Mouse (Mus musculus): ENCODE measurements around the gene Coro1b.

Gene Coro1b

DNA sequence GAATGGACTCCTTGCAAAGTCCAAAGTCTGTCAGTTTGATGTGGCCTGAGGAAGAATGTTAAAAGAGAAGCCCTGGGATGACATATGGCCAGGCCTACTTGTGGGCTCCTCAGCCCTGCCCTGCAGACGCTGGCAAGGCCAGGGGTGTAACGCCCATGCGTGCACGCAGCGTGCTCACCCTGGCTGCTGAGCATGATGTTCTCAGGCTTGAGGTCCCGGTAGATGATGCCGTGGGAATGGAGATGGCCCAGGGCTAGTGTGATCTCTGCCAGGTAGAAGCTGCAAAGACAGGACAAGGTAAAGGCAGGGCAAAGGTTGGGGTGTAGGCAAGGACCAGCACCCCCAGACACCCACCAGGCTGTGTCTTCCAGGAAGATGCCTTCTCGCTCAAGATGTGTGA lies 10.6 kb downstream of the Coro1b start:
- no peak for DNase-seq (ENCODE audit: low spot score)

DNA sequence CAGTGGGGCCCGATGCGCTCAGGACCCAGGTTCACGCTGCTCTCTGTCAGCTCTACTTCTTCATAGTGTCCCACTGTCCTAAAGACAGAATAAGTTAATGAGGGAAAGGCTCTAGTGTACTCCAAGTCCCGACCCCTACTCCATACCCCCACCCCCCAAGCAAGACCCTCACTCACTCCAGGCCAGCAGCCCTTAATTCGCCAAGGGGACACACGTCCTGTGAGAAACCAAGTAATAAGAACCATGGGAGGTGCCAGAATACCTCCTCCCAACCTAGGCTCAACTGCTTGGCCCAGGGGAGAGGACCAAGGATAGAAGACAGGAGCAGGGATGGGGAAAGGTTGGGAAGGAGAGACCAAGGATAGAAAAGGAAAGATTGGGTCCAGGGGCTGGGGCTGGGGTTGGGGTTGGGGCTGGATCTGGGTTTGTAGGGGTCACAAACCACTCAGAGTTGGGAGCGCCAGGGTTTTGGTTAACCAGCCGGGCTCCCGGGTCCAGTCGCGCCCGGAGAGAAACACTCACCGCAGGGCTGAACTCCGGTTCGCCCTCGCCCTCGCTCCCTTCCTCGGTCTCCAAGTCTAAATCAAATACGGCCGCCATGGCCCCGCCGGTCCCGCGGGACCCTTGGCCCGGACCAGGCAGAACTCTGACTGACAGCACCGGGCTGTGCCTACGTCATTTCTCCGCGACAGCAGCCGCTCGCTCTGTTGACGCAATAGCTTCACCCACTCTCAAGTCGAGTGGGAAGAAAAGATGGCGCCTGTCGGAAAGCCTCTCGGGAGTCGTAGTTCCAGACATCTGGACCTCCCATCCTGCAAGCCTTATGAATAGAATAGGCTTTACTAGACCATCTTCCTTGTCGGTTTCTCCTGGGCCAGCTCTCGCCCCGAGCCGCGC lies 14.5 kb downstream of the Coro1b start, which contains the start of gene Rps6kb2:
Gene Rps6kb2 (minus strand): TSS at position 709 of the 897 bp plus-strand sequence.
- DNase-seq (ENCODE audit: low spot score) = peak; percentile 96

DNA sequence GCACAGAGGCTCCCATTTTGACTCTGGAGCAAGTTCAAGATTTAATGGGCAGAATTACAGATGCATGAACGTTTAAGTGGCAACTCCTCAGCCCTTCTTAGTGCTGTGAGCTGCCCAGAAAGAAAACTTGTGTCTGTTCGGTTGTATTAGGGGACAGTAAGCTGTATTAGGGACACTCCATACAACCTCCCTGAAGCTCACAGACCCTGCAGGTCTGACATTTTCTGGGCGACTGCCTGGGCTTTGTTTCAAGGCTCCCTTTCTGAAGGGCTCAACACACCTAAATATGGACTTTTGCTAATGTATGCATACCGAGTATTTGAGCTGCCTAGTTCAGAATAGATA lies 15.1 kb downstream of the Coro1b start:
- DNase-seq (ENCODE audit: low spot score) = no peak

DNA sequence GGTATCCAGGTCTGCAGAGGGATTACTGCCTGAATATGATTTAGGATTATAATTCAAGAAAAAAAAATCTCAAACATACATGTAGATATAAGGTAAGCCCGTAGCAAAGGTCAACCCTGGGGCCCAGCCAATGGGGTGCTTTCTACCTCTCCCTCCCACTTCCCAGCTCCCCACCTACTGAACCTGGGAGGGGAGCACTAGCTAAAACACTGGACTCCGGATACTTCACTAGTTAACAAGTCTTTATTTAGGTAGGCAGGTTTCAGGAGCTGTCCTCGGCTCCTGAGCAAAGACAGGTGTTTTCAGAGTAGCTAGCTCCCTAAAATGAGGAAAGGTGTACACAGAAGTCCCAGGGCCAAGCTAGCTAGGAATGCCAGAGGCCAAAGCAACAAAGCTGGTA lies 15.7 kb downstream of the Coro1b start:
- DNase-seq (ENCODE audit: low spot score) = no peak

DNA sequence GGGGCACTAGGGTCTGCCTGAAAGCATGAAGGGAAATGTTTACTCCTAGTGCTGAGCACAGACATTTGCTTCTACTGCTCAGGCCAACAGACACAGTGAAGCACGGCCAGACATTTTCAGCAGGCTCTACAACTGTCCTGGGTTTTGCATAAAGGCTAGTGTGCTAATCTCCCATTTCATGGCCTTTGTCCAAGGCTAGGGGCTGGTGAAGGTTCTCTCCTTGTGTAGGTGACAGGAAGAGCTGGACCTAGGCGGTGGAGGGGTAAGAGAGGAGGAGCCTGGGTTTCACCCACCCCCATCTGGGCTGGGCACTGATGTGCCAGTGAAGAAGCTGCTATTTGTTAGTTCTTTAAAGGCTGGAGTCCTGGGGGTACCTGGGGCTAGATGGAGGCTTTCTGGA lies 16.3 kb downstream of the Coro1b start:
- DNase-seq (ENCODE audit: low spot score) = no peak

DNA sequence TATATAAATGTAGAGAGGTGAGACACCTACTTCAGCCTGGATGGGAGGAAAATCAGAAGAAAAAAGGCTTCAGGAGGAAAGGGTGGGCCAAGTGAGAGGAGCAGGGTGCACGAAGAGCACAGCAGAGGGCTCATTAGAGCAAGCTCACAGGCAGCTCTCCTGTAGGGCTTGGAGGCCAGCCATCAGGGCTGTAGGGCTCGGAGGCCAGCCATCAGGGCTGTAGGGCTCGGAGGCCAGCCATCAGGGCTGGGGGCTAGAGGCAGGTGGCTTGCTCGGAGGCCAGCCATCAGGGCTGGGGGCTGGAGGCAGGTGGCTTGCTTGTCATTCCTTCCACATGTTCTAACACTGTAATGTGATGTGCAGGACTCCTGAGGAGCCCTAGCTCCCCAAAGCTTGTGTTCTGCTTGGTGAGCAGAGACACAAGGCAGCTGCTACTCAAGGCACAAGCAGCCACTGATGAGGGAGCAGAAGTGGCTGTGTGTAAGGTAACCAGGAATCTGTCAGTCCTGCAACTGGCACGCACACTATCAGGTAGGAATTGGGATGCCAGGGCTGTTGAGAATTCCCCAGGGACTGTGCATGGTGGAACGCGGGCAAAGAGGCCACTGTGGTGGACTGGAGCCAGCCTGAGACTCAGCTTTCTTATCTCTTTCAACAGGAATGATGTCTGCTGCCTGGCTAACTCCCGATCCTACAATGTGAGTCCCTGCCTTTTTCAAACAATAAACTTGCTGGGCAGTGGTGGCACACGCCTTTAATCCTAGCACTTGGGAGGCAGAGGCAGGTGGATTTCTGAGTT lies 18.5 kb downstream of the Coro1b start:
- DNase-seq (ENCODE audit: low spot score) = no peak

DNA sequence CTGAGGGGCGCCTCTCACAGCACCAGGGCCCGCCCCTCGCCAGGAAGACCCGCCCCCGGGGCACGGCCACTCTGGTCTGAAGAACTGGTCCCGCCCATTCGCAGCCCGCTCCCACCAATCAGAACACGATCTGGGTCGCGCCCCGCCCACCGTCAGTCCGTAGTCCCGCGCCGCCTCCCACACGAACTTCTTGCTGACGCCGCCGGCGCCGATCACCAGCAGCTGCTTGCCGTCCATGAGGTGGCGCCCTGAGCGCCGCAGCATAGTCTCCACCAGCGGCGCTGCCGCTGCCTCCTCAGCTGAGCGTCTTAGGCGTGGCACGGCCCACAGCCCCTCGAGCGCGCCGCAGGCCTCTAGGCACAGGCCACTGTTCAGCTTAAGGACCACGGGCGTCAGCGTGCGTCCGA lies 21.0 kb downstream of the Coro1b start:
- peak; percentile 99 for DNase-seq (ENCODE audit: low spot score)

DNA sequence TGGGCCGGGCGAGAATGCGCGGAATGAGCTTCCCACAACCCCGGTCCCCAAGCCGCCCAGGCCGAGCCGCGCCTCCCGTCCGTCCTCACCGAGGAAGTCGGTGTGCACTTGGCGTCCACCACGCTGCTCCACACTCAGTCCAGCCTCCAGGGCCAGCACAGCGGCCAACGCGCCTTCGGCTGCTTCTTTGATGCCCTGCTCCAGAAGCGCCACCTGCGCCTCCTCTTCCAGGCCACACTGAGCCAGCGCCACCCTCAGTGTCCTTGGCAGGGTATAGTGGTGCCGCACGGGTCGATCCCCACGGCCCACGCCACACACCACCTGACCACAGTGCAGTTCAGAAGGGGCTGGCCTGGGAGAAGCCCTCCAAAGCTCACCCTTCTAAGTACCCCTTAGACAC lies 21.4 kb downstream of the Coro1b start:
- no peak for DNase-seq (ENCODE audit: low spot score)

DNA sequence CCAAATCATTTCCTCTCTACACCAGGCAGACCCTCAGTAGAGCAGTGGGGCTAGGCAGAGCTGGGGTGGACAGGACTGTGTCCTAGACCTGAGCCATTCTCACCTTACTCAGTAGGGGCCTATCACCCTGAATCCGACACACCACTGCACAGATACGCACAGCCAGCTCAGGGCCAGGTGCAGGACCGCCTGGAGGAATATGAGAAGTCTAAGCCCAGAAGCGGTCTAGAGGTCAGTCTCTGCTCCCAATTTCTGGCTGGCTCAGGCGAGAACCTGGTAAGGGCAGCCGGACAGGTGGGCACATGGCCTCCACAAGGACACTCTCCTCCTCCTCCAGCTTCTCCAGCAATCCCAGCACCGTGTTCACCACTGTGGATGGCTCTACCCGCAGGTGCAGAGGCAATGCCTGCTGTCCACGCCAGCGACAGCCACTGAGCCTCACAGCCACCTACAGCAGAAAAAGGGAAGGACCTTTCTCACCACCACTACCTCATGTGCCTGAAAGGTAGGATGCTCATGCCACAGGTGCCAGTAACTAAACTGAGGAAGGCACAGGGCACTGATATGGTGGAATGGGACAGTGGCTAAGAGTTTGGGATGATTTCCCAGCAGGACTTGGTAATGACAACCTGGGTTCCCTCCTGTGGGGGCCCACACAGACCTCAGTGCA lies 22.4 kb downstream of the Coro1b start:
- DNase-seq (ENCODE audit: low spot score) = no peak

DNA sequence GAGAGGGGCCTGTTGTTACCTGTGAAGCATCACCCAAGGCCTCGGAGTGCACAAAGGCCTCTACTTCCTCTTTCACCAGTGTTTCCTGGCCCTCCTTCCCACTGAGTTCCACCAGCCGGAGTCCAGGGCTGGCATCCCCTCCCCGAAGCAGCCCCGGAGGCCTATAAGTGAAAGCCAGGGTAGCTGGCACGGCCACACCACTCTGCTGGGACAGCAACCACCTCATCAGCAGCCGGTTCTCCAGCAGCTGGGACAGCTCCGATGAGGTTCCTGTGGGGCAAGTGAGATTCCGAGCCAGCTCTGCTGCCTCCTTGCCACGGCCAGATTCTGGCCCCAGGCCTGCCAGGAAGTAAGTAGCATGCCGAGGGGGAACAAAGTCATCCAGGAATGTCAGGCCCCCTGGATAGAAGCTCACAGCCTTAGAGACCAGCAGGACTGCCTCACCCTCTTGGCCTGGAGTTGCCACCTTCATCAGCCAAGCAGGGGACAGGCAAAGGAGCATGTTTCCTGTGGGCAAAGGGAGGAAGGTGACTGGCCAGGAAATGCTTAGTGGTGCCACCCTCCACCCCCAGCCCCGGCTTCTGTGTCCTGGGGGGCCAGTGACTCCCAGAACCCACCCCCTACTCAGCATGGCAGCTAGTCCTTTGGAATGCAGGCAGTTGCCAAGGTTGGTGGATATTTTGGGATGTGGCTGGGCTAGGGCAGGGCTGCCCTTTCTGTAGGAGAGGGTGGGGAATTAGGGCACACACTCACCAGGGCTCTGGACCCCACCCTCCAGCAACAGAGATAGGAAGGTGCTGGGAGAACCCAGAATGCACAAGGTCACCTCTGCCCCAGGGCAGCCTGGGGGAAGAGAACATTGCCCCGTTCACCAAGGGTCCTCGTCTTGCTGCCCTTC lies 23.2 kb downstream of the Coro1b start:
- no peak for DNase-seq (ENCODE audit: low spot score)

DNA sequence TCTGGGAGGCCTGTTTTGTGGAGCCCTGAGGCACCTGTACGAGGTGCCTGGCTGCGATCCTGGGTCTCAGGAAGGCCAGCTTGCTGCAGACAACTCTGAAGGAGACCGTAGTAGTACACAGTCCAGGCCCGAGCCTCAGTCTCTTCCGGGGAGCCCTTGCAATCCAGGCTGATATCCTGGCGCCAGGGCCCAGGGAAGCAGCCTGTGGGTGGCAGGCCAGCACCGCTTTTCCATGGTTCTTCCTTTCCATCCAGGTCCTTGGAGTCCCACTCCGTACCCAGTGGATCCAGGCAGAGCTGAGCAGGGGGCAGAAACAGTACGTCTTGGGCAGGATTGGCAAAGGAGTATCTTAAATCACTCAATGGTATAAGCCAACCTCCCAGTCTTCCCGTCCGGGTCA lies 24.5 kb downstream of the Coro1b start:
- no peak for DNase-seq (ENCODE audit: low spot score)

DNA sequence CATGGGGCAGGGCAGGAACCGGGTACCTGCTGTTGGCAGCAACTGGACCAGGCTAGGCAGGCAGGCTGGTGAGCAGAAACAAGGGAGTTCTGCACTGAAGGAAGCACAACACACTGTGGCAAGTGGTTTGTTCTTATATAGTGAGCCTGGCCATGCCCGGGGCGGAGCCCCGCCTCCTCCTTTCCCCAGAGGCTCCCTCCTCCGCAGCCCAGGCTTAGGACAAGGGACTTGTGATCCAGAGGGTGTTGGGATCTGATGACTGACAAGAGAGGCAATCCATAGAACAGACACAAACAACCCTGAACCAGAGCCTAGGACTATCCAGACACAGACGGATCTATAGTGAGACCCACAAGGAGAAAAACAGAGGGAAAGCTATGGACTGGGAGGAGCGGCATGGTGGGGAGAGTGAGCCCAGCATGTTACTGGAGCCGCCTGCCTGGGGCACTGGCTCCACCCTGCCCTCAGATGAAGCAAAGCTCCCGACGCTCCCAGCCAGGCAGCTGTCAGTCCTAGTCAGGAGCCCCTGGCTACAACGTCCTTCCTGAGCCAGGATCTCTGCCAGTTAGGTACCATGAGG lies 27.0 kb downstream of the Coro1b start, which contains the start of gene Carns1:
Gene Carns1 (minus strand): TSS at position 112 of the 580 bp plus-strand sequence.
- no peak for DNase-seq (ENCODE audit: low spot score)

DNA sequence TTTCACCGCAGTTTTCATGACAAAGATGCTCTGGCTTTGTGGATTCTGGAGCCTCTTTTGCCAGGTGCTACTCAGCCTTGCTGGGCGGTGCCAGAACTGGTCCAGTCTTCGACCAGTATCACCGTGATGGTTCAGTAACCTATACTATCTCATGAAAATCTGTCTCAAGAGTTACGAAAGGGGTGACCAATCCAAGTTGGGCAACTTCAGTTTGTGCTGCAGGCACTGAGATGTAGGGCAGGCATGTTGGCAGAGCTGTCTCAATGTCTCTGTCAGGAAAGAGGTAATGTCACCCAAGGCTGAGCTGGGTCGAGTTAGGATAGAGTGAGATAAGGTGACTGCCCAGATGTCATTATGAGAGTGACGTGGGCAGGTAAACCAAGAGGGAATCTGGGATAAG lies 32.0 kb downstream of the Coro1b start:
- DNase-seq (ENCODE audit: low spot score) = no peak

DNA sequence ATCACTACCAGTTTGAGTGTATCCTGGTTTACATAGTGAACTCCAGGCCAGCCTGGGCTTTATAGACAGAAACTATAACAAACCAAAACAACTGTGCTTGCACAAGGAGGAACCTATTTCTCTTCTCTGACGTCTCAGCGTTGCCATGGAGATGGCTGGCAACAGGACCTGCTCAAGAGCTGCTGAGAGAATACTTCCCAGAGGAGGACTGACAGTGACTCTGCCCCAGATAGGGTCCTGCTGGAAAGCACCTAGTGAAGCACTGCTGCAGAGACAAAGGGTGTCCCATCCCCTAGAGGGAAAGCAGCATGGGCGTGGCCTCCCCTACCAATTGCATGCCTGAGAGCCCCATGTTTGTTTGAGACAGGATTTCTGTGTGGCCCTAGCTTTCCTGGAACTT lies 33.5 kb downstream of the Coro1b start:
- no peak for DNase-seq (ENCODE audit: low spot score)

DNA sequence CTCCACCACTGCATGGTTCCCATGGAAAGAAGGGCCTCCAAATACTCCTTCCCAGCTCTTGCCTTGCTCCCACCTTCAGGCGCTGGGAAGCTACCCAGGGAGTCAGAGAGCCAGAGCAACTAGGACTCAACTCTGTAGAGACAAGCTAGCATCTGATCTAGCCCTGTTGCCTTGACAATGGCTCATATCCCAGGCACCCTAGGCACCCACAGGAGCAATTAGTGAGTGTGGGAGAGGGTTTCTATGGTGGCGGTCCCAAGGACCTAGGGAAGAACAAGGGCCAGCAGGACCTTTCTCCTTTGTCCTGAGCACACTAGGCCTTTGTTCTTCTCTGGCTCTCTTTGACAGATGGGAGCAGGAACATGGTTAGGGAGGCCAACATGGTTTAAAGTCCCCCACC lies 35.3 kb downstream of the Coro1b start:
- no peak for DNase-seq (ENCODE audit: low spot score)

DNA sequence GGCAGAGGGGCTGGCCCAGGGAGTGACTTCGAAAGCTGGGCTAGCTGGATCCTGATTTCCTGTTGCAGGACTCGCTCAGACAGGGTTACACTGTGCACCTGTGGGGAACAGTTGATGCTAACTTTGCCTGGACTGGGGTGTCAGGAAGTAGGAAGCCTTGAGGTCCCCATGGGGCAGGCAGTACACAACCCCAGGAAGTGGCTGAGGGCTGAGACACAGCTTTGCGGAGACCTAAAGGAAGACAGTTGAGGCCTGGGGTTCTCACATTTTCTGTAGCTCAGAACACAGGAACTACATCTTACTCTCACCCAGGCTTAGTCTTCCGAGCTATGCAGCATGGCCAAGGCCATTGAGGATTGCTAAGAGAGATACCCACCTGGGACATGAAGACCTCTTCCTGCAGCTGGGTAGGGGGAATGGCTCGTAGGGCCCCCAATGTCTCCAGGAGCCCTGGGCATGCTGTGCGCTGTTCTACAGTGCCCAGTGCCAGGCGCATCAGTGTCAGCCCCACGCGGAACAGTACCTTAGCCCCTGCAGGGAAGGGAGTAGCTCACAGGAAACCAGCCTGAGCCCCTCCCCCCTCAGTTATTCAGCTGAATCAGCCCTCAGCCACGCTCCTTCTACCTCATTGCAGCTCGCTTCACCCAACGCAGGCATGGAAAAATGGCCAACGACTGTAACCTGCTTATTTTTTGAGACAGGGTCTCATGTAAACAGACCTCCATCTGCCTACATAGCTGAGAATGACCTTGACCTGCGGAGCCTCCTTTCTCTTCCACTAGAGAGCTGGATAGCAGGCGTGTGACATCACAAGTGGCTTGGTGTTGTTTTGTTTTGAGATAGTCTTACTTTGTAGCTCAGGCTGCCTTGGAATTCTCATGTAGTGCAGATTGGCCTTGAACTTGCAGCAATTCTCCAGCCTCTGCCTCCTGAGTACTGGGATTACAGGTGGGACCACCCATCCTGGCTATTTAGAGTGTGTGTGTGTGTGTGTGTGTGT lies 36.9 kb downstream of the Coro1b start:
- no peak for DNase-seq (ENCODE audit: low spot score)

DNA sequence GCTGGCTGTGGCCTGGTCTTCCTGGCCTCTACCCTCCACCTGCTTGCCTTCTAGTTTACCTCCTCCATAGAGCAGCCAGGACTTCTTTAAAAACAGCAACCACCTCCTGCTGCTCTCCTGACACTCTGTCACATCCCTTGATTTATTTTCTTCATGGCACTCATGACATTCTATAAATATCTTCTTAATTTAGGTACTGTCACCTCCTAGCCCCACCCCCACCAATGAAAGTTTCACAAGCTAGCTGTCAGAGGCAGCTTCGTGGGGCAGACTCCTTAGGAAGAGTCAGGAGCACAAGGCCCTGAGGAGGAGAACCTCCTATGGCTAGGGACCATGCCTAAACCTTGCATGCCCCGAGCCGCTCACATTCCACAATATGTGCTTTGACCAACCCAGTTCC lies 38.9 kb downstream of the Coro1b start:
- DNase-seq (ENCODE audit: low spot score) = no peak

DNA sequence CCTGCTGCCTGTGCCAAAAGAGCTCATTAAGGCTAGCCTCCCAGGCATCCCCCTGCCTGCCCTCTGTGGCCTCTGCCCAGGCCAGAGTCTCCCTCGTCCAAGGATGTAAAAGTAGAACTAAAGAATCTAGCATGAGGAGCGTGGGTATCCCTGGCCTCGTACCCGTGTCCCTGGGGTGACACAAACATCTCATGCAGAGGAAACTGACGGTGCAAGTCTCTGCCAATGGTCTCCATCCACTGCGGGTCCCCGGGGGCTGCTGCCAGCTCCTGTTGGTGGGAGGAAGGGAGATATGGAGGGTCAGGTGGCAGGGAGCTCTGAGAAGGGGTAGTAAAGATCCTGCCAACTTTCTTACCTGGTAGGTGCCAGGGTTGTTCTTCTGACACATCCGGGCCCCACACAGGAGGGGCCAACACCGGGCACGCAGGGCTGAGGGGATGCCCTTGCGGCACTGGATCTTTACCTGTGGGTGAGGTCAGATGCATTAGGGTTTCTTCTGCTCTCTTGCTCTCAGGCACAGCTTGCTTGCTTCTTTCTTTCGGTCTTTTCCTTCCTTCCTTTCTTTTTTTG lies 40.7 kb downstream of the Coro1b start:
- no peak for DNase-seq (ENCODE audit: low spot score)

DNA sequence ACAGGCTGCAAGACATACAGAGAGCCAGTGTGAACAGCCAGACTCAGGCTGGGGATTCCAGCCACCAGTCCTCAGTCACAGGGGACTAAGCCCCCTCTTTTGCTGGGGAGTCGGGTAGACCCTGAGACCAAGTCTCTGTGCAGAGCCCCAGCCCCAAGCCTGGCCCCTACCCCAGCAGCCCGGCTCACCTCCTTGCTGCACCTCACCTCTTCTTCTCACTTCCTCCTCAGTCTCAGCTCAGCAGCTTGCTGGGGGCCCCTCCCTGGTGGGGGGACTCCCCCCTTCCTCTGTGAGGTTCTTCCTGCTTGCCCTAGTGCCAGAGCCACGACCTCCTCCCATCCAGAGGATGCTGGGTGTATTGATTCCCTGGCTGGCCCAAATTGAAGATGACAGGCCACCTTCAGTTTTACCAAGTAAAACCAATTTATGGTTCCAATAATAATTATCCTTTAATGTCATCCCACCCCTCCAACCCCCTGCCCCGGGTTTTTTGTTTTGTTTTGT lies 42.5 kb downstream of the Coro1b start, which contains the start of gene Tbc1d10c:
Gene Tbc1d10c (minus strand): TSS at position 454 of the 504 bp plus-strand sequence.
- no peak for DNase-seq (ENCODE audit: low spot score)

All from testis, postnatal 14 days (tissue).